Mouse (Mus musculus) heart, postnatal 0 days (tissue): ENCODE measurements around the gene Tas1r3.

ENCODE experiments used
- CTCF ChIP-seq: IDR thresholded peaks from 2 replicates; pipeline ENCODE4 v1.5.1; 2016; ENCODE audit warnings: antibody characterized with exemption, control low read depth, low read depth
- EP300 ChIP-seq: IDR thresholded peaks from 2 replicates; pipeline ENCODE4 v1.6.1; 2016; ENCODE audit warnings: antibody characterized with exemption, low read depth

DNA sequence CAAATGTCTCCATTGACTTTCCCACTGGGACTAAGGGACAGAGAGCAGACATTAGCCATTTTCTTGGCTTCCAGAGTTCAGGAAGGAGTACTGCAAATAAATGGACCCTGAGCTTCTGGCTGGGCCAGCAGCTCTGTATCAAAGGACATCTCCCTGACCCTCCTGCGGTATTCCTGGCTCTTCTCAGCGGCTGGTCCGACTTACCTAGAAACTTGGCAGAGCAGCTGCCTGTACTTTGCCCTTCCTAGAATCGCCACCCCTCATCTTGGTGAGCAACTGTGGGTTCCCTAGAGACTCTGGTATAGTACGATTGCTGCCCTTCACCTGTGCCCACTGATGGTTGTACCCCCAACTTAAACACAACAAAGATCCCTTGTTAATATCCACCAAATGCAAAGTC is 19.9 kb downstream of the Tas1r3 start:
- no peak for TF ChIP-seq CTCF
- TF ChIP-seq EP300: no peak
